Mouse (Mus musculus) CH12.LX (cell line): Measurements from ENCODE around the gene Slc25a38.
A peak's percentile ranks its signal among the peaks of the same experiment; 100 is the strongest.

Experiments
- CTCF ChIP-seq, 2 experiments: IDR thresholded peaks in 1 of 2; conservative IDR thresholded peaks in 1 of 2; 2 replicates each; pipeline ENCODE4 v1.5.1; 2011 to 2012; ENCODE audit warnings: low read depth in 2 of 2, low read length in 2 of 2, improper control_type of control experiment in 1 of 2, inconsistent platforms in 1 of 2, mild to moderate bottlenecking in 1 of 2, moderate library complexity in 1 of 2
- EP300 ChIP-seq: IDR thresholded peaks from 2 replicates; pipeline ENCODE4 v1.6.1; 2011; ENCODE audit warnings: low read length, improper control_type of control experiment
- MAZ ChIP-seq: IDR thresholded peaks from 2 replicates; pipeline ENCODE4 v1.6.1; 2012; ENCODE audit warnings: low read depth, mild to moderate bottlenecking, inconsistent platforms, low read length, improper control_type of control experiment, moderate library complexity
- MYC ChIP-seq: IDR thresholded peaks from 2 replicates; pipeline ENCODE4 v1.6.1; 2011; ENCODE audit warnings: low read depth, mild to moderate bottlenecking, improper control_type of control experiment, low read length
- TCF12 ChIP-seq: IDR thresholded peaks from 2 replicates; pipeline ENCODE4 v1.6.1; 2014; ENCODE audit warnings: low read depth, mild to moderate bottlenecking, inconsistent platforms, low read length, improper control_type of control experiment

DNA sequence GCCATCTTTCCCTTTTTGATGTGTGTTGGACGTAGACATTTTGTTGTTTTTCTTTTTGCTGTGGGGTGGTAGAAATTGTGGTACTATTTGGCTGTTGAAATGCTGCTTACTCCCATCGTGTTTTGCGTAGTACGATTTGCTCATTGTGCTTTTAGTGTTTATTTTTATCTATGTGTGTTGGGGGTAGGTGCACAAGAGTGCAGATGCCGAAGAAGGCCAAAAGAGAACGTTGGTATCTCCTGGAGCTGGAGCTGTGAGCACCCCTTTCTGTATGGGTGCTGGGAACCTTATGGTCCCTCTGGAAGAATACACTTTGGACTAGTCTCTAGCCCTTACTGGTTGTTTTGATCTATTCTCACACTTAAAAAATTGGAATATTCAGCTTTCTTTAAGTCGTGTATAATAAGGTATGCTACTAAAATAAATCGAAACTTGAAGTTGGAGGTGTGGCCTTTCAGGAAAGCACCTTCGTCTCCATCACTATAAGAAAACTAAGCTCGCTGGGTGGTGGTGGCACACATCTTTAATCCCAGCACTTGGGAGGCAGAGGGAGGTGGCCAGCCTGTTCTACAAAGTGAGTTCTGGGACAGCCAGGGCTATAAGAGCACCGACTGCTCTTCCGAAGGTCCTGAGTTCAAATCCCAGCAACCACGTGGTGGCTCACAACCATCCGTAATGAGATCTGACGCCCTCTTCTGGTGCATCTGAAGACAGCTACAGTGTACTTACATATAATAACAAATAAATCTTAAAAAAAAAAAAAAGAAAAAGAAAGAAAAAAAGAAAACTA, 1.2 kb downstream of the Slc25a38 start:
- TF ChIP-seq EP300, result no peak
- TF ChIP-seq MYC, result peak; percentile 51; the same call in 1 of the 2 replicates
- no peak for TF ChIP-seq MAZ
- no peak for TF ChIP-seq TCF12
- no peak for TF ChIP-seq CTCF (conservative IDR thresholded peaks at IDR 0.05 in 1 of 2, IDR thresholded peaks at IDR 0.05 in 1 of 2; ENCODE audit: low read depth in 2 of 2, low read length in 2 of 2)
